Mouse (Mus musculus) liver, embryonic 14.5 days (tissue): ENCODE results near the gene Fam168a. TPM values are rescaled to one million over a fixed set of nuclear protein-coding genes. Genes with fewer than 3 reads are reported as not detected.
"Not testable (repeated sequence)": the region's sequence is repeated elsewhere in the genome, so short reads cannot be mapped to it uniquely, and the experiment has no call there.

Source experiments
- ATAC-seq: fragments of 200-750 bp; cut with Nextera tagmentation; 2 replicates; pipeline ENCODE4 v1.8.0; 2017; ENCODE audit warnings: moderate number of reproducible peaks, mild to moderate bottlenecking, moderate library complexity; ENCODE audit not compliant: insufficient read depth
- DNase-seq, 3 experiments: peaks; one replicate each; pipeline ENCODE4 v3.0.0-alpha.2; 2012 to 2013; ENCODE audit warnings: low read depth in 3 of 3, low spot score in 3 of 3
- H3K27ac ChIP-seq: fragments of 300-500 bp; sonication (generic); 2 replicates; pipeline ENCODE4 v1.5.1; 2014; ENCODE audit warnings: moderate library complexity, mild to moderate bottlenecking, control low read depth, inconsistent platforms
- H3K27me3 ChIP-seq: fragments of 300-500 bp; sonication (generic); 2 replicates; pipeline ENCODE4 v1.6.1; 2014; ENCODE audit warnings: mild to moderate bottlenecking, low read length, moderate library complexity; ENCODE audit not compliant: control insufficient read depth, insufficient read depth
- H3K36me3 ChIP-seq: fragments of 300-500 bp; sonication (generic); replicated peaks from 2 replicates; pipeline ENCODE4 v1.6.1; 2014; ENCODE audit warnings: low read depth; ENCODE audit not compliant: control insufficient read depth, insufficient read depth
- H3K4me1 ChIP-seq, 2 experiments: fragments of 200-500 bp in 1 of 2; fragments of 300-500 bp in 1 of 2; sonication (generic) in 1 of 2; replicated peaks; 2 replicates each; pipeline ENCODE4 v1.6.1; 2012 to 2014; ENCODE audit warnings: antibody characterized with exemption in 1 of 2, inconsistent platforms in 1 of 2, low read length in 1 of 2; ENCODE audit not compliant: control insufficient read depth in 2 of 2, insufficient read depth in 2 of 2
- H3K4me2 ChIP-seq: fragments of 300-500 bp; sonication (generic); 2 replicates; pipeline ENCODE4 v1.6.1; 2014; ENCODE audit warnings: low read depth, mild to moderate bottlenecking, control low read depth, moderate library complexity
- H3K4me3 ChIP-seq, 2 experiments: fragments of 200-500 bp in 1 of 2; fragments of 300-500 bp in 1 of 2; sonication (generic) in 1 of 2; 2 replicates each; pipeline ENCODE4 v1.5.1; 2012 to 2014; ENCODE audit warnings: low read depth in 2 of 2, low read length in 2 of 2, mild to moderate bottlenecking in 2 of 2, control low read depth in 1 of 2, inconsistent platforms in 1 of 2, moderate library complexity in 1 of 2; ENCODE audit not compliant: insufficient read depth in 1 of 2
- H3K9ac ChIP-seq: fragments of 300-500 bp; sonication (generic); replicated peaks from 2 replicates; pipeline ENCODE4 v1.6.1; 2014; ENCODE audit warnings: mild to moderate bottlenecking, control low read depth, moderate library complexity
- H3K9me3 ChIP-seq: fragments of 300-500 bp; sonication (generic); 2 replicates; pipeline ENCODE4 v1.6.1; 2016; ENCODE audit warnings: low read length, mixed read lengths; ENCODE audit not compliant: control insufficient read depth
- CTCF ChIP-seq: IDR thresholded peaks from 2 replicates; pipeline ENCODE4 v1.5.1; 2016; ENCODE audit warnings: antibody characterized with exemption, low read depth, control low read depth
- EP300 ChIP-seq: IDR thresholded peaks from 2 replicates; pipeline ENCODE4 v1.6.1; 2016; ENCODE audit warnings: antibody characterized with exemption, low read depth
- WGBS: fragments of 180-500 bp; shearing (Covaris S2); extraction: QIAGEN DNeasy Blood & Tissue Kit; methylation state at CpG from one replicate; pipeline ENCODE4 v1.1.7; 2014; ENCODE audit not compliant: insufficient replicate concordance; 5-methylcytosine and 5-hydroxymethylcytosine counted together
- polyA plus RNA-seq, 2 experiments: library from polyadenylated mRNA; depleted of rRNA in 1 of 2; stranded (reverse) in 1 of 2; unstranded in 1 of 2; fragments of >200 nt; fragmentation: Nextera tagmentation in 1 of 2; extraction: Ambion mirVana in 1 of 2; gene quantifications; 2 replicates each; pipeline versions ENCODE4 v1.2.1 to v1.2.3; 2012 to 2014

The Fam168a gene
- polyA plus RNA-seq, 2 experiments: 4.1 to 4.4 TPM

DNA sequence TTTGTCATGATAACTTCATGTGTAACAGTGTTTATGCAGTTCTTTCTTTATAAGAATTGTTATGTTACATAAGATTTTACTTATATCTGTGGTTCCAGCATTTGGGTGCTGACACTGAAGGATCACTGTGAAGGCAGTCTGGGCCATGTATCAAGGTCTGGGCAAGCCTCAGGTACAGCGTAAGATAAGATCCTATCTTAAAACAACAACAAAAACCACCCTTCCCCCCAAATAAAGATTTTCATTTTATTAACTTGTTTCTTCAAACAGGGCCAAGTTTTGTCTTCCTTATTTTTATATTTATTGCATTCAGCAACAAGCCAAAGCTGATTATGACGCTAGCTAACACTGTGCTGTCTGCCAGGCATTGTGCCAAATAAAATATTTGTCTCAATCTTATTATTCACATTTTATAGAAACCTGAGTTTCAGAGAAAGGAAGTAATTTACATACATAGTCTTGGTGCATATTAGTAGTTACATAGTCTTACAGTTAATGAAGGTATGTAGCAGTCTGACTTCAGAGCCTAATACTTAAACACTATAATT is 21.2 kb downstream of the Fam168a start:
- H3K9ac ChIP-seq: no peak overlapping the region
- H3K36me3 ChIP-seq: no peaks in the 10 kb centered on the region
- H3K4me3 ChIP-seq: no peak overlapping the region
- no peaks in the 10 kb centered on the region for H3K9me3 ChIP-seq
- no peak for DNase-seq
- ATAC-seq: no peak
- H3K4me2 ChIP-seq: no peak overlapping the region
- no peak overlapping the region for H3K27ac ChIP-seq
- no peaks in the 10 kb centered on the region for H3K27me3 ChIP-seq
- WGBS: 76% methylated on average over 2 of the region's 2 CpGs
- H3K4me1 ChIP-seq: peaks cover 0 to 6% of the 10 kb centered on the region in 2 experiments; a peak in 2 of 4 replicates
- TF ChIP-seq EP300 (no peak), CTCF (no peak)

DNA sequence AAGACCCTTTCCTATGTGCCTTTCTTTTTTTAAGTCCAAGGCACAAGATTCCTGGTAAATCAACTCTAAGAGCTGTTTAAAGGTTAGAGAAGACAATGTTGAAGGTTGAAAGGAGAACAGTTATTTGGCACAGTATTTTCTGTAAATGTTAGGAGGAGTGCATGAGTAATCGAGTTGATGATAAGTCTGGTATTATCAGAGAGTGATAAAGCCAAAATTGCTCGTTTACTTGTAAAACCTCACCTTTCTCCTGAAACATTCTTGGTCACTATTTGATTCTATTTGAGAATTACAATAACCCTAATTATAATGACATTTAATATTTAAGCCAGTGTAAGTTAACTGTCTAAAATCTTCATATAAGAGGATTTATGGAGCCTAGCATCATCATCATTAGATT is 23.3 kb downstream of the Fam168a start:
- TF ChIP-seq EP300: no peak
- WGBS: 41% methylated on average over 2 of the region's 2 CpGs
- peaks cover 5 to 10% of the 10 kb centered on the region in 2 experiments for H3K4me1 ChIP-seq
- DNase-seq (no peak), ATAC-seq (no peak)
- no peaks in the 10 kb centered on the region for H3K27me3 ChIP-seq
- H3K9ac ChIP-seq: no peak overlapping the region
- no peak overlapping the region for H3K4me3 ChIP-seq
- no peak overlapping the region for H3K4me2 ChIP-seq
- no peaks in the 10 kb centered on the region for H3K36me3 ChIP-seq
- no peak overlapping the region for H3K27ac ChIP-seq
- no peaks in the 10 kb centered on the region for H3K9me3 ChIP-seq

DNA sequence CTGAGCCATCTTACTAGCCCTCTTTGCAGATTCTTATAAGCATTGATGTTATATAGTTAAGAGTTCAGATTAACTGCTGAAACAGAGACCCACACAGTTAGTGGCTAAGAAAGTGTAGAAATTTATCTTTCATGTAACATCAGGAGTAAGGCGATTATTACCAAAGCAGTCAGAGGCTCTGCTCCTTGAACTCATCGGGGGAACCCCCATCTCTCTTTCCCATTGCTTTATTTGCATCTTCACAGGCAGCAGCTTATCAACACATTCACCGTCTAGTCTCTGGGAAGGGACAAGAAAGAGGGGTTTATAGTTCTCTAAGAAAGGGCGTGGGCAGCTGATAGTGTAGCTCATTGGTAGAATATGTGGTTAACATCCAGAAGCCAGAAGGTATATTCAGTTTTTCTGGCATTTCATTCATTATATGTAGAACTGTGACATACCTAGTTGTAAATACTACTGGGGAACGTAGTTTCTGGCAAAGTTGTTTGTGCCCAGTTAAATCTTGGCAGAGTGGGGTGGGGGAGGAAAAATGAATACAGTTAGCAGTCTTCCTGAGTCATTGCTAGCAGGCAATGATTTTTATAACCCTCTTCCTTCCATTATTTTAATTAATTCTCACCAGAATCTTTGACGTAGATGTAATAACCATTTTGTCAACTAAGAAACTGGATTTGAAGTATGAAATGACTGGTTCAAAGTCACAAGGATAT is 26.1 kb downstream of the Fam168a start:
- ATAC-seq (no peak), DNase-seq (peak in 2 of 3 experiments; percentile 22 to 33)
- Histone ChIP-seq H3K27me3 (no peaks in the 10 kb centered on the region), H3K27ac (no peak overlapping the region), H3K9me3 (no peaks in the 10 kb centered on the region), H3K36me3 (no peaks in the 10 kb centered on the region), H3K4me1 (peaks cover 7 to 10% of the 10 kb centered on the region in 2 experiments), H3K4me2 (no peak overlapping the region), H3K4me3 (no peak overlapping the region), H3K9ac (no peak overlapping the region)
- TF ChIP-seq CTCF (no peak), EP300 (no peak)
- WGBS: 32% methylated on average over 6 of the region's 6 CpGs

DNA sequence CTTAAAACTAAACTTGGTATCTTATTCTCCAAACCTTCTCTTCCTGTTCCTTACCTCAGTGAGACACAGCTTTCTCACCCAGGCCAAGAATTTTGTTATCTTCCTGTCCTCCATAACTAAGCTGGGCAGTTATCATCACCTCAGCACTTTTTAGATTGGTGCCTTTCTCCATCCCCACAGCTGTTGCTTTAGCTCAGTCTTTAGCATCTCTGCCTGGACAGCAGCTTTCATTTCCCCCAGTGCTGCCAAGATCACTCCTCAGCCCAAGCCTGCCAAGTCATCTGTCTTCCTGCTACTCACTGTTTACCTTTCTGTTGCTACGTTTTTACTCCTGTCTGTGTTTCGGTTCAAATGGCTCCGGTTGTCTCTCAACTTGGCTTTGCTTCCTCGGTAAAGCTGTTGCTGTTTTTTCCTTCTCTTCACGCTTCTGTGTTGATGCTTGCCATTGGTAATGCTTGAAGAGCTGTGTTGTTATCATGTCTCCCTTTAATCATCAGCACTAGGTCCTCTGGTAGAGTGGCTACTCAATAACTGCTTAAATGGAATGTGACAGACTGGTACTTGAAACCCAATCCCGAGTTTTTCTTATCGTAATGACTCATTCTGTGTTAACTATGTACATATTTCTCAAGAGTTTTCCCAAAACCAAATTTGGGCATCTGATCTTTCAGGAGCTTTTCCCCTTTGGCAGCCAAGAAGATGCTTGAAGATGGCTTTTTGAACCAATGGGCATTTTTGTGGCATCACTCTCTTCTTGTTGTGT is 26.8 kb downstream of the Fam168a start:
- ATAC-seq (no peak), DNase-seq (no peak)
- Histone ChIP-seq H3K27ac (no peak overlapping the region), H3K36me3 (no peaks in the 10 kb centered on the region), H3K4me3 (no peak overlapping the region), H3K27me3 (no peaks in the 10 kb centered on the region), H3K4me2 (no peak overlapping the region), H3K9me3 (no peaks in the 10 kb centered on the region), H3K4me1 (peaks cover 7 to 10% of the 10 kb centered on the region in 2 experiments), H3K9ac (no peak overlapping the region)
- WGBS: 48% methylated on average over 7 of the region's 7 CpGs
- TF ChIP-seq CTCF (no peak), EP300 (no peak)

DNA sequence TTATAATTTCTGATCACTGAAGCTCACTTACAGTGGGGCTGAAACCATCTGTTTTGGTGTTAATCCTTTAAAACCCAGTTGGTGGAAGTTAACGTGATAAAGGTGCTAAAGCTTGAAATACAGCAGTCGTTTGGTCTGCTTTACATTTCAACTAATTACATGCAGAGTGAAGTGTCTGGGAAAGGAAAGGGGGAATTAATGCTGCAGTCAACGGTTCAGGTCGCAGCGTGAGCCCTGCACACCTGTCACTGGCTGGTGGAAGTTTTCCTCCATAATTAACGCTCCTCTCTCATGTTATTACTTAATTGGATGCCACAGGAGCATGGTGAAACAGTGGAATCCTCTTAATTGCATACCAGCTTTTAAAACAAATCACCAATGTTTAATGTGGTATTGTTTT is 27.8 kb downstream of the Fam168a start:
- WGBS: 62% methylated on average over 6 of the region's 6 CpGs
- Histone ChIP-seq H3K9ac (no peak overlapping the region), H3K9me3 (no peaks in the 10 kb centered on the region), H3K27ac (no peak overlapping the region), H3K27me3 (no peaks in the 10 kb centered on the region), H3K4me1 (peaks cover 7 to 10% of the 10 kb centered on the region in 2 experiments), H3K4me2 (no peak overlapping the region), H3K4me3 (no peak overlapping the region), H3K36me3 (no peaks in the 10 kb centered on the region)
- ATAC-seq: no peak
- TF ChIP-seq CTCF: no peak
- no peak for TF ChIP-seq EP300
- no peak for DNase-seq

DNA sequence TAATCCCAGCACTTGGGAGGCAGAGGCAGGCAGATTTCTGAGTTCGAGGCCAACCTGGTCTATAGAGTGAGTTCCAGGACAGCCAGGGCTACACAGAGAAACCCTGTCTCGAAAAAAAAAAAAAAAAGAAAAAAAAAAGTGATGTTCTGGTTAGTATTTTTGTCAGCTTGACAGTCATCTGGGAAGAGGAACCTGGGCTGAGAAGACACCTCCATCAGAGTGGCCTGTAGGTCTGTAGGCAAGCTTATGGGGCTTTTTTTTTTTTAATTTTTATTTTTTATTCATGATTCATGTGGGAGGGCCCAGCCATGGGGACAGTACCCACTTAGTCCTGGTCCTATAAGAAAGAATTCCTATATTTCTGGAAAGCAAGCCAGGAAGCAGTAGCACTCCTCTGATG is 28.5 kb downstream of the Fam168a start:
- not testable (repeated sequence) for H3K4me3 ChIP-seq, H3K36me3 ChIP-seq, ATAC-seq, H3K27ac ChIP-seq, H3K4me1 ChIP-seq, DNase-seq, H3K27me3 ChIP-seq, H3K4me2 ChIP-seq, H3K9ac ChIP-seq, H3K9me3 ChIP-seq
- 38% methylated on average over 2 of the region's 2 CpGs for WGBS
